Mouse (Mus musculus) testis, adult 2 months (tissue): ENCODE measurements around the gene Gm9045. TPM values are rescaled to one million over a fixed set of nuclear protein-coding genes. Genes with fewer than 3 reads are reported as not detected.
"Not testable (repeated sequence)": the region's sequence is repeated elsewhere in the genome, so short reads cannot be mapped to it uniquely, and the experiment has no call there.

Source experiments
- H3K27ac ChIP-seq: fragments of 200-500 bp; 2 replicates; pipeline ENCODE4 v1.5.1; 2012; ENCODE audit warnings: low read depth, low read length; ENCODE audit not compliant: control insufficient read depth, insufficient read depth
- H3K27me3 ChIP-seq: fragments of 200-500 bp; 2 replicates; pipeline ENCODE4 v1.6.1; 2012; ENCODE audit warnings: mild to moderate bottlenecking, low read length, moderate library complexity; ENCODE audit not compliant: control insufficient read depth, insufficient read depth
- H3K36me3 ChIP-seq: fragments of 200-500 bp; 2 replicates; pipeline ENCODE4 v1.6.1; 2012; ENCODE audit warnings: mild to moderate bottlenecking, low read length; ENCODE audit not compliant: control insufficient read depth, insufficient read depth
- H3K4me1 ChIP-seq: fragments of 200-500 bp; 2 replicates; pipeline ENCODE4 v1.6.1; 2012; ENCODE audit warnings: low read length; ENCODE audit not compliant: control insufficient read depth, insufficient read depth
- H3K4me3 ChIP-seq: fragments of 200-500 bp; 2 replicates; pipeline ENCODE4 v1.5.1; 2012; ENCODE audit warnings: low read depth, mild to moderate bottlenecking, low read length, moderate library complexity, mixed read lengths; ENCODE audit not compliant: control insufficient read depth
- CTCF ChIP-seq: fragments of 200-500 bp; IDR thresholded peaks from 2 replicates; pipeline ENCODE4 v1.5.1; 2012; ENCODE audit warnings: low read depth, mild to moderate bottlenecking, inconsistent platforms, low read length, moderate library complexity; ENCODE audit not compliant: control insufficient read depth, insufficient read depth, insufficient replicate concordance
- POLR2A ChIP-seq: fragments of 200-500 bp; IDR thresholded peaks from 2 replicates; pipeline ENCODE4 v1.6.1; 2012; ENCODE audit warnings: low read depth, mild to moderate bottlenecking, inconsistent platforms, low read length, moderate library complexity; ENCODE audit not compliant: control insufficient read depth
- polyA plus RNA-seq: library from polyadenylated mRNA; depleted of rRNA; stranded (reverse); fragments of >200 nt; gene quantifications from 2 replicates; pipeline ENCODE4 v1.2.3, GENCODE M21; 2012; rRNA removed

Gene Gm9045
- polyA plus RNA-seq = not detected in 2 replicates

- H3K27me3 ChIP-seq, H3K27ac ChIP-seq, H3K36me3 ChIP-seq, H3K4me3 ChIP-seq, H3K4me1 ChIP-seq: not testable (repeated sequence)
Observed at GRCm38 (mm10) chr10:118337731-118338130, at the start of gene Gm9045. Gene Gm9045 (minus strand): TSS chr10:118337831.

GRCm38 (mm10) chr10:118370443-118370842 is 32.8 kb upstream of the Gm9045 start:
- TF ChIP-seq POLR2A (no peak), CTCF (peak; percentile 96)
- H3K27me3 ChIP-seq = no peaks in the 10 kb centered on the region
- peaks cover 5% of the 10 kb centered on the region for H3K4me1 ChIP-seq
- H3K27ac ChIP-seq = no peak overlapping the region
- H3K4me3 ChIP-seq = no peak overlapping the region
- no peaks in the 10 kb centered on the region for H3K36me3 ChIP-seq

GRCm38 (mm10) chr10:118369518-118369917 is 31.9 kb upstream of the Gm9045 start:
- Histone ChIP-seq H3K4me3 (no peak overlapping the region), H3K4me1 (peaks cover 5% of the 10 kb centered on the region), H3K27ac (no peak overlapping the region), H3K36me3 (no peaks in the 10 kb centered on the region), H3K27me3 (no peaks in the 10 kb centered on the region)
- TF ChIP-seq POLR2A (no peak), CTCF (no peak)

- not testable (repeated sequence) for H3K27me3 ChIP-seq, H3K4me1 ChIP-seq, H3K27ac ChIP-seq, H3K4me3 ChIP-seq, H3K36me3 ChIP-seq
Observed at GRCm38 (mm10) chr10:118354005-118354404, 16.4 kb upstream of the Gm9045 start, which contains the start of gene Gm9049. Gene Gm9049 (minus strand): TSS chr10:118354105.

- H3K36me3 ChIP-seq, H3K27ac ChIP-seq, H3K4me1 ChIP-seq, H3K4me3 ChIP-seq, H3K27me3 ChIP-seq: not testable (repeated sequence)
Observed at GRCm38 (mm10) chr10:118348579-118348978, 10.9 kb upstream of the Gm9045 start, which contains the start of gene Gm9048. Gene Gm9048 (minus strand): TSS chr10:118348679.

- not testable (repeated sequence) for H3K36me3 ChIP-seq, H3K4me1 ChIP-seq, H3K27me3 ChIP-seq, H3K4me3 ChIP-seq, H3K27ac ChIP-seq
Observed at GRCm38 (mm10) chr10:118343155-118343554, 5.5 kb upstream of the Gm9045 start, which contains the start of gene Gm9046. Gene Gm9046 (minus strand): TSS chr10:118343255.

GRCm38 (mm10) chr10:118332308-118332707 is 5.3 kb downstream of the Gm9045 start, which contains the start of gene Gm9044:
Gene Gm9044 (minus strand): TSS chr10:118332408.
- H3K27me3 ChIP-seq, H3K4me1 ChIP-seq, H3K36me3 ChIP-seq, H3K27ac ChIP-seq, H3K4me3 ChIP-seq: not testable (repeated sequence)

- not testable (repeated sequence) for H3K4me1 ChIP-seq, H3K27ac ChIP-seq, H3K4me3 ChIP-seq, H3K27me3 ChIP-seq, H3K36me3 ChIP-seq
Observed at GRCm38 (mm10) chr10:118326869-118327268, 10.8 kb downstream of the Gm9045 start, which contains the start of gene Gm9040. Gene Gm9040 (minus strand): TSS chr10:118326969.

GRCm38 (mm10) chr10:118319024-118319423 is 18.6 kb downstream of the Gm9045 start:
- no peak overlapping the region for H3K27ac ChIP-seq
- H3K27me3 ChIP-seq = no peaks in the 10 kb centered on the region
- no peaks in the 10 kb centered on the region for H3K4me1 ChIP-seq
- no peak overlapping the region for H3K4me3 ChIP-seq
- H3K36me3 ChIP-seq = no peaks in the 10 kb centered on the region
- no peak for TF ChIP-seq POLR2A
- no peak for TF ChIP-seq CTCF

- not testable (repeated sequence) for H3K36me3 ChIP-seq, H3K27ac ChIP-seq, H3K4me1 ChIP-seq, H3K27me3 ChIP-seq, H3K4me3 ChIP-seq
Observed at GRCm38 (mm10) chr10:118302133-118302532, 35.5 kb downstream of the Gm9045 start.
